Mouse (Mus musculus) liver, embryonic 14.5 days (tissue): Measurements from ENCODE around the gene Ilk. TPM values are rescaled to one million over a fixed set of nuclear protein-coding genes. Genes with fewer than 3 reads are reported as not detected.

Source experiments
- ATAC-seq: fragments of 200-750 bp; cut with Nextera tagmentation; 2 replicates; pipeline ENCODE4 v1.8.0; 2017; ENCODE audit warnings: moderate number of reproducible peaks, mild to moderate bottlenecking, moderate library complexity; ENCODE audit not compliant: insufficient read depth
- DNase-seq, 3 experiments: peaks; one replicate each; pipeline ENCODE4 v3.0.0-alpha.2; 2012 to 2013; ENCODE audit warnings: low read depth in 3 of 3, low spot score in 3 of 3
- H3K27ac ChIP-seq: fragments of 300-500 bp; sonication (generic); 2 replicates; pipeline ENCODE4 v1.5.1; 2014; ENCODE audit warnings: moderate library complexity, mild to moderate bottlenecking, control low read depth, inconsistent platforms
- H3K27me3 ChIP-seq: fragments of 300-500 bp; sonication (generic); 2 replicates; pipeline ENCODE4 v1.6.1; 2014; ENCODE audit warnings: mild to moderate bottlenecking, low read length, moderate library complexity; ENCODE audit not compliant: control insufficient read depth, insufficient read depth
- H3K36me3 ChIP-seq: fragments of 300-500 bp; sonication (generic); replicated peaks from 2 replicates; pipeline ENCODE4 v1.6.1; 2014; ENCODE audit warnings: low read depth; ENCODE audit not compliant: control insufficient read depth, insufficient read depth
- H3K4me1 ChIP-seq, 2 experiments: fragments of 200-500 bp in 1 of 2; fragments of 300-500 bp in 1 of 2; sonication (generic) in 1 of 2; replicated peaks; 2 replicates each; pipeline ENCODE4 v1.6.1; 2012 to 2014; ENCODE audit warnings: antibody characterized with exemption in 1 of 2, inconsistent platforms in 1 of 2, low read length in 1 of 2; ENCODE audit not compliant: control insufficient read depth in 2 of 2, insufficient read depth in 2 of 2
- H3K4me2 ChIP-seq: fragments of 300-500 bp; sonication (generic); 2 replicates; pipeline ENCODE4 v1.6.1; 2014; ENCODE audit warnings: low read depth, mild to moderate bottlenecking, control low read depth, moderate library complexity
- H3K4me3 ChIP-seq, 2 experiments: fragments of 200-500 bp in 1 of 2; fragments of 300-500 bp in 1 of 2; sonication (generic) in 1 of 2; 2 replicates each; pipeline ENCODE4 v1.5.1; 2012 to 2014; ENCODE audit warnings: low read depth in 2 of 2, low read length in 2 of 2, mild to moderate bottlenecking in 2 of 2, control low read depth in 1 of 2, inconsistent platforms in 1 of 2, moderate library complexity in 1 of 2; ENCODE audit not compliant: insufficient read depth in 1 of 2
- H3K9ac ChIP-seq: fragments of 300-500 bp; sonication (generic); replicated peaks from 2 replicates; pipeline ENCODE4 v1.6.1; 2014; ENCODE audit warnings: mild to moderate bottlenecking, control low read depth, moderate library complexity
- H3K9me3 ChIP-seq: fragments of 300-500 bp; sonication (generic); 2 replicates; pipeline ENCODE4 v1.6.1; 2016; ENCODE audit warnings: low read length, mixed read lengths; ENCODE audit not compliant: control insufficient read depth
- CTCF ChIP-seq: IDR thresholded peaks from 2 replicates; pipeline ENCODE4 v1.5.1; 2016; ENCODE audit warnings: antibody characterized with exemption, low read depth, control low read depth
- EP300 ChIP-seq: IDR thresholded peaks from 2 replicates; pipeline ENCODE4 v1.6.1; 2016; ENCODE audit warnings: antibody characterized with exemption, low read depth
- WGBS: fragments of 180-500 bp; shearing (Covaris S2); extraction: QIAGEN DNeasy Blood & Tissue Kit; methylation state at CpG from one replicate; pipeline ENCODE4 v1.1.7; 2014; ENCODE audit not compliant: insufficient replicate concordance; 5-methylcytosine and 5-hydroxymethylcytosine counted together
- polyA plus RNA-seq, 2 experiments: library from polyadenylated mRNA; depleted of rRNA in 1 of 2; stranded (reverse) in 1 of 2; unstranded in 1 of 2; fragments of >200 nt; fragmentation: Nextera tagmentation in 1 of 2; extraction: Ambion mirVana in 1 of 2; gene quantifications; 2 replicates each; pipeline versions ENCODE4 v1.2.1 to v1.2.3; 2012 to 2014

Gene Ilk
- polyA plus RNA-seq (2012; rRNA removed) (56.7 and 71.1 TPM in 2 replicates), polyA plus RNA-seq (2014; fragmentation: Nextera tagmentation; extraction: Ambion mirVana) (110 and 118 TPM in 2 replicates)

DNA sequence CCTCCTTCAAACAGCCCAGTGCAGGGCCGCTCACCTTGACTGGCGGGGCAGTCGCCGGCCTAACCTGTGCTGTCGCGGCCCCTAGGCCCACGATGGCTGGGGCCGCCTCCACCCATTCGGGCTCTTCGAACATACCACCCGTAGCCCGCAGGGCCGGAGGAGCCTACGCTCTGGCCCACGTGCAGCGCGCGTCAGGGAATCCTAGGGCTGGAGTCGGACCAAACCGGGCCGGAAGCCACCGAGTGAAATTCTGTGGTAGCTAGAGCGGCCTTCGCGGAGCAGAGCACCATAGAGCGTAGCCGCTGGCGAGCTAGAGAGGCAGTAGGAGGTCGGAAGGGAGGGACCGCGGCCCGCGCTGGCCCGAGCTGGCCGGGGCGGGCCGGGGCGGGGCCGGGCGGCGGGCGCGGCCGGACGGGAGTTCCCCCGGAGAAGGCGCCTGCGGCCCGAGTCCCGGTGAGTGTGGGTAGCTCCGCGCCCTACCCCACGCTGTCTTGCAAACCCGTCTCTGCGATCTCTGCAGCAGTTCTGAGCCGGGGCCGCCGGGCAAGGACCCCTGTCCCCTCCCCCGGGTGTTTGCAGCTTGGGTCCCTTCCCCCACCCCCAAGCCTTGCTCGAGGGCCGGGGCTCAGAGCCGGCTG lies at the start of gene Ilk:
TSS of gene Ilk (plus strand) at position 329 of the 638 bp plus-strand sequence.
- peak within 1 kb of the TSS; percentile 91 for H3K9ac ChIP-seq
- H3K27me3 ChIP-seq = no peaks in the 10 kb centered on the region
- no peaks in the 10 kb centered on the region for H3K9me3 ChIP-seq
- H3K4me2 ChIP-seq = peak within 1 kb of the TSS; percentile 81
- WGBS = under 1% methylated on average over 48 of the region's 62 CpGs
- peaks cover 37% of the 10 kb centered on the region for H3K36me3 ChIP-seq
- H3K4me1 ChIP-seq = peaks cover 22 to 29% of the 10 kb centered on the region in 2 experiments
- ATAC-seq (peak; percentile 99), DNase-seq (peak; percentile 82 to 84 (median 83))
- H3K4me3 ChIP-seq = peak within 1 kb of the TSS; percentile 80 to 83
- H3K27ac ChIP-seq = peak within 1 kb of the TSS; percentile 61
- TF ChIP-seq EP300 (no peak), CTCF (no peak)

DNA sequence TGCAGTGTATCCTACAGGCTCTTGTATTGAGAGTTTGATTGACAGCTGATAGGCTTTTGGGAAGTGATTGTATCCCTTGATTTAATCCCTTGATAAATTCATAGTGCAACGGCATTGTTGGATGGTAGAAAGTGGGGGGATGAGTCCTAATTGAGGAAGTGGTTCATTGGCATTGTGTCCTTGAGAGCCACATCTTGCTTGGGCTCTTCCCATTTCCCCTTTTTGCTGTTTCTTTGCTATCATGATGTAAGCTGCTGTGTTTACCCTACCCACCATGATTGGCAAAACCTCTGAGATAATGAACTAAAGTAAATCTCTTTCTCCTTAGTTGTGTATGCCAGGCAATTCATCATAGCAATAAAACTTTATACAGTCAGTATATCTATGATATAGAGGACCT lies 45.5 kb upstream of the Ilk start:
- TF ChIP-seq CTCF (no peak), EP300 (no peak)

DNA sequence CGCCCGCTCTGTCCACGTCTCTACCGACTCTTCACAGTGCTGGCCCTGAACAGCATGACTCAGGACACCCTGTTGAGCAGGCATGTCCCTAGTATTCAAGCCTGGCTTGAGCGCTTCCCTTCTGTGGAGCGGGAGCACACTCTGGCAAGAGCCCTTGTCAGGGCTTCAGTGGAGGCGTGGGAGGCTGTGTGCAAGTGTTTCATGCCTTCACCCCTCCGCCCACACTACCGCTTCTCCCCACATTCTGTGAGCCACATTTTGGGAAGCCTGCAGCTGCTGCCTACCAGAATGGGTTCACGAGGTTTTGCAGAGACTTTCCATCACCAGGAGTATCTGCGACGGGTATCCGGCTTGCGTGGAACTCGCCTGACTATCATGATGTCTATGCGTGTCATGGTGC lies 33.2 kb upstream of the Ilk start:
- WGBS = 60% methylated on average over 16 of the region's 16 CpGs
- no peak for ATAC-seq
- H3K9me3 ChIP-seq = no peaks in the 10 kb centered on the region

More for the DNA sequence above, 45.5 kb upstream of the Ilk start:
- Histone ChIP-seq H3K9ac (no peak overlapping the region), H3K27ac (no peak overlapping the region), H3K4me2 (no peak overlapping the region), H3K4me3 (no peak overlapping the region), H3K36me3 (no peaks in the 10 kb centered on the region), H3K9me3 (no peaks in the 10 kb centered on the region), H3K27me3 (no peaks in the 10 kb centered on the region), H3K4me1 (no peaks in the 10 kb centered on the region)
- DNase-seq (no peak), ATAC-seq (no peak)
- WGBS = 9% methylated on average over 1 of the region's 1 CpGs

DNA sequence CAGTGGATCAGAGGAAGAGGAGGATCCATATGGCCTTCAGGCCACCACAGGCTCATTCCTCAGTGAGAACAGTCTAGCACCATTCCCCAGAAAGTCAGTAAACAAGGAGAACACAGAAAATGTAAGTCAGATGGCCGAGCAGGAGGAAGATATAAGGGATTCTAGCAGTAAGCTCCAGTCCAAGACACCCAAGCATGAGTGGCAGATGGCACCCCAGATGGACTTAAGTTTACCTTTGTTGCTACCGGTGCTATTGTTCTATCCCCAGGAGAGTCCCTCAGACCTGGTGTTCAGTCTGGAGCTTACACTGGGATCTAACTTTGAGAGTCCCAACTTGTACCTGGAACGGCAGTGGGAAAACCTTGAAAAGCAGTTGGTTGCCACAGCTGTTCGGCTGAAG lies 32.6 kb upstream of the Ilk start:
- Histone ChIP-seq H3K4me3 (no peak overlapping the region), H3K36me3 (no peaks in the 10 kb centered on the region), H3K4me1 (no peaks in the 10 kb centered on the region), H3K4me2 (no peak overlapping the region), H3K27me3 (no peaks in the 10 kb centered on the region), H3K9ac (no peak overlapping the region), H3K9me3 (no peaks in the 10 kb centered on the region), H3K27ac (no peak overlapping the region)
- DNase-seq (no peak), ATAC-seq (no peak)
- WGBS = 60% methylated on average over 4 of the region's 4 CpGs
- TF ChIP-seq EP300 (no peak), CTCF (no peak)

More for the DNA sequence above, 33.2 kb upstream of the Ilk start:
- Histone ChIP-seq H3K9ac (no peak overlapping the region), H3K27ac (no peak overlapping the region), H3K4me2 (no peak overlapping the region), H3K36me3 (no peaks in the 10 kb centered on the region), H3K4me3 (no peak overlapping the region), H3K27me3 (no peaks in the 10 kb centered on the region), H3K4me1 (no peaks in the 10 kb centered on the region)
- TF ChIP-seq CTCF (no peak), EP300 (no peak)
- DNase-seq = no peak

DNA sequence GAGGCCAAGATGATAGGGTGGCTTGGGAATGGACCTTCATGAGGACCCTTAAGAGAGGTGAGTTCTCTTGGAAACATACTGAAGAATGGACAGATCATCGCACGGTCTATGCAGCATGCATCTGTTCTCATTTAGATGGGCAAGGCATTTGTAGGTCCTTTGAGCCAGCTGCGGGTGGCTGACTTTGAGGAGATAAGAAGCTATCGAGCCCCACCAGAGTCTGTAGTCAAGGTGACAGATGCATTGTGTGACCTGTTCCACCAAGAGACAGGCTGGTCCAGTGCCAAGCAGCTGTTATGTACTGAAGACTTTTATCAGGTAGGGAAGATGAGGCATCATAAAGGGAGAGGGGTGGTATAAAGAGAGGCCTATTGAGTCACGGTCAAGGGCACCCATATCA lies 27.7 kb upstream of the Ilk start:
- Histone ChIP-seq H3K4me1 (no peaks in the 10 kb centered on the region), H3K4me2 (no peak overlapping the region), H3K36me3 (no peaks in the 10 kb centered on the region), H3K9ac (no peak overlapping the region), H3K9me3 (no peaks in the 10 kb centered on the region), H3K4me3 (no peak overlapping the region), H3K27me3 (no peaks in the 10 kb centered on the region), H3K27ac (no peak overlapping the region)
- DNase-seq = no peak
- TF ChIP-seq CTCF (no peak), EP300 (peak; percentile 32; the same call in 1 of the 2 replicates)
- peak; percentile 78 for ATAC-seq
- 55% methylated on average over 5 of the region's 5 CpGs for WGBS
